Mouse (Mus musculus): ENCODE data around the gene Hmgb4.

Hmgb4 gene

DNA sequence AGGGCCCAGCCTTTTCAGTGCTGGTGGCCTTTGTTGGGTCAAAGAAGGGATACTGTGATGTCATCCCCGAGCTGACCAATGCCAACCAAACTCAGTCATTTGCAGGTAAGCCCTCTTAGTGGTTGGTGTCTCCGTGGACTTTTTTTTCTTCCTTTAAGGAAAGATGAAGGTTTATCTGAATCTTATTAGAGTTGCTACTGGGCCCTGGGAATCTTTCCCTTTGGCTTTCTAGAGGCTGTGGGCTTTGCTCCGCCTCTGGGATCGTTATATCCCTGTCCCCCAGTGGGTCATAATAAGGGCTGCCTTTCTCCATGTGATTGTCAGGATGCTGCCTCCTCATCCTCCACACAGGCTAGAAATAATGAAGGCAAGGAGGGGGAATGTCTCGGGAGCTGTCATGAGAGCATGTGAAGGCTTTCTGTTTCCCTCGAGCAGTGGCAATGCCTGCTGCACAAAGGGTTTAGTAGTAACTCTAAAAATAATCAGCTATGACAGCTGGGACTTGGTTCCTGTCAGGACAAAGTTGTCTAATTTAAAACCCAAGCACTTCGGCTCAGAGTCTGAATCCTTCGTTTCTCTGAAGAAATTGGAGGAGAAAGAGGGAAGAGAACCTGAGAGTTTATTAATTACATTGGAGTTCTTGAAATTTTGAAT lies at the start of gene Hmgb4:
TSS of gene Hmgb4 (minus strand) at position 51 of the 654 bp plus-strand sequence.
- in situ Hi-C loops (cut with MboI): no loop called here

DNA sequence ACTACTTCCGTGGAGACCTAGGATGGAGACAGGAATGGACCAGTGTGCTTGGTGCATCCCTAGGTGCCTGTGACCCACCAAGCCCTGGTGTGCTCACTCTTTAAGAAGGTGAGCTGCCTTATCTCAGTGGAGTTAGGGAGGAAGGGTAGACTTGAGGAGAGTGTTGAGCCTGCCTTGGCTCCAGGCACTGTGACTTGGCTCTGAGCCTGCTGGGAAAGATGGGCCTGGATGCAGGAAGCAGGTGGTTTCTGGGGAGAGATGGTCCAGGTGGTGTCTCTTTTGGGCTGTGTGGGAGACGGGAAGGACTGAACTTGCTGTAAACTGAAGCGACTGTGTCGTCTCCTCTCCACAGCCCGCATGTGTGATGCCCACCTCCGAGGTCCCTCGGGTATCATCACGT lies 45.3 kb upstream of the Hmgb4 start:
- in situ Hi-C loops (cut with MboI): no loop called here

DNA sequence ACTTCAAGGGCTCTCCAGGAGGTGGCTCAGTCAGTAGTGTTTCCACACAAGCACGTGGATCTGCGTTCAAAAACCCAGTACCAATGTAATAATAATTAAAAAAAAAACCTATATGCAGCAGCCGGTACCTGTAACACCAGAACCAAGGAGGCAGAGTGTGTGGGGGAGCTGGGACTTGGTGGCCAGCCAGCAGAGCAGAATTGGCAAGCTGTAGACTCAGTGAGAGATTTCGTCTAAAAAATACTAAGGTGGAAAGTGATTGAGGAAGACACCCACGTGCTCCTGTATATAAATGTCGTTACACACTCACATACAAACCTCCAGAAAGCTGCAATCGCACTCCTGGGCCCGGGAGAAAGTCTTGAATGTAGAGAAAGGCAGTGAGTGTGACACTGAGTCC lies 43.3 kb upstream of the Hmgb4 start:
- in situ Hi-C loops (cut with MboI): no loop called here

DNA sequence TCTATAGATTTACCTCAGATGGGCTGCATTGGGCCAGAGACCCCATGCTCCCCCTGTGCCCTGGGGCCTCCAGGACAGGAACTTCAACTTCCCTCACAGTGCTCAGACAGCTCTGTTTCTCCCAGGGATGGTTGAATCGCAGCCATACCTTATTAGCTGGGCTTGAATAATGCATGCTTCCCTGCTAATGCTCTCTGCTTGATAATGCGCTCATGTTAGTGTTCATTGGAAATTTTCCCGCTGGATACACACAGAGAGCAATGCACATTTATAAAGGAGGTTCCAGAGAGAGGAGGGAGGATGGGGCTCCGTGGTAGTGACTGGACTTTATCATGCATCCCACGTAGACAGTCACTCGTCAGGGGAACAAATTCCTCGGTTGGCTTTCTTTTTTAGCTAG lies 27.3 kb upstream of the Hmgb4 start:
- in situ Hi-C loops (cut with MboI): no loop called here

DNA sequence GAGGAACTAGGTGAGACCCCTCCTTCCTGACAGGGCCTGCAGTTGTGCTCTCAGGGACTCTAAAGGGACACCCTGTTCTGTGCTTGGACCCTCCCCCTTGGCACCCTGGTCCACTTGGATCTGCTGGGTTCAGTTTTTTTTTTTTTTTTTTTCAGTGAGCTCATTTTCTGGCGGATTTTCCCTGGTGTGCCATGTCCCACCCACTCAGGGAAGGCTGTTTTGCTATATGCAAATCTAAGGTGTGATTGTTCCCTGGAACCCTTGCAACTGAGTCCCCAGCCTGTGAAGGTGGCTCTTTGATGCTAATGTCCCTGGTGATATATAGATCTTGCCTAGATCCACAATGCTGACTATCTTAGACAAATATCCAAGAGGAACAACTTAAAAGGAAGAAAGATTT lies 24.3 kb upstream of the Hmgb4 start:
- in situ Hi-C loops (cut with MboI): no loop called here

DNA sequence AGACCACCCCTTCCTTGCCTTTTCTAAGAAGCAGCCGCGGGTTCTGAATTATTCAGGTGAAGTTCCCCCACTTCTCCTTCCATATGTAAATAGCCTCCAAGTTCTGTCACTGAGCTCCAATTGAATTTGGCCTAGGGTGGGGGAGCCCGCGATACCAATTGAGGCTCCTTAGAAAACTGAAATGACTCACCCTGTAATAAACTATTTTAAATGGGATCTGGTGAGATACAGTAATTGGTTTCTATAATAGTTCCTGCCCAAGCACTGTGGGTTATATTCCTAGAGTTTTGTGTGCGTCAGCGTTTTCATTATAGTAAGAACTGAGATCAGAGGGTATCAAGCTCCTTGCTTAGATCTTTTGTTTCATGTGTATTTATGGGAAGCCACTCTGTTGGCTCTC lies 14.8 kb upstream of the Hmgb4 start:
- in situ Hi-C loops (cut with MboI): no loop called here

DNA sequence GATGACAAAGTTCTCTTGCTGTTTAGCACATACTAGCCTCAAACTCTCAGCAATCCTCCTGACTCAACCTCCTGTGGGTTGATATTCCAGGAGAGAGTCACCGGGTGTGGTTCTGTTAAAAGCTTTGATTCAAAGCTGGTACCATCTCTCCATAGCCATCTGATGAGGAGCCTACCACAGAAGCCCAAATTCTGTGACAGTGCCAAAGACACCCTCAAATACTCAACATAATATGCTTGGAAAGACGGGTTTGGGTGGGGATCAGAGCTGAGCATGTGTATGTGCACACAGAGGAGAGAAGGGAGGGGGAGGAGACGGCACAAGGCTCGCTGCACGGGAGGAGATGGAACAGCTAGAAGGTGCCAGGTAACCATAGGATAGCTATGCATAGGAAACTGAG lies 14.4 kb upstream of the Hmgb4 start:
- in situ Hi-C loops (cut with MboI): no loop called here

DNA sequence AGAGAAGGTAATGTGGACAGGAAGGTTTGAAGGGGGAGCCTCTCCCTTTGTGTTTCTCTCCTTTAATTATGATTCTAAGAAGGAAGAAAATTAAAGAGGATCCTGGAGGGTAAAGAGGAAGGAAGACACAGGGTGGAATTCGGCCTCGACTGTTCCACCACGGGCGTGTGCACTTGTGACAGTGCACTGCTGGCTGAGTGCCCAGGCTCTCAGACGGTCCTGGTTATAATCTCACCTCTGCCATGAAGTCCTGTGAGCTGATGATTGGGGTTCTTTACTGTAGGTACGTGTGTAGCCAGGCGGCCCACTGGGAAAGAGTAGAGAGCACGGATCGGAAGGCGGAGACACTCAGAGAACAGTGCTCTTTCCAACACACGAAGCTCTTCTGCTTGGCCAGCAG lies 12.4 kb upstream of the Hmgb4 start:
- in situ Hi-C loops (cut with MboI): no loop called here

DNA sequence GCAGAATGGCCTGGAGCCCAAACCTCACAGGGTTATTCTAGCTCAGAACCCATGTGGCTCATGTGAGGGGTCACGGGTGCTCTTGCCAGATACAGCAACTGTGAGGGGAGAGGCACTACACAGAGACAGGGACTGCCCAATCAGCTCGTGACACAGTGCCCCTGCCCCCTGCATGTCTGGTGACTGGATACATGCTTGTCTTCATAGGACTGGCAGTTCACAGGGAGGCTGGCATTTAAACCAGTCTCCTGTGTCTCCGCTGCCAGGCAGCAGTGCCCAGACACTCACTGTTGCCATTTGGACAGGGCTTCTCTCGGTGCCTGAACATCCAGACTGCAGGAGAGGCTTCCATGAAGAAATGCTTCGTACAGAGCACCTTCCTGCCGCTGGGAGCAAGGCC lies 11.7 kb upstream of the Hmgb4 start:
- in situ Hi-C loops (cut with MboI): no loop called here

DNA sequence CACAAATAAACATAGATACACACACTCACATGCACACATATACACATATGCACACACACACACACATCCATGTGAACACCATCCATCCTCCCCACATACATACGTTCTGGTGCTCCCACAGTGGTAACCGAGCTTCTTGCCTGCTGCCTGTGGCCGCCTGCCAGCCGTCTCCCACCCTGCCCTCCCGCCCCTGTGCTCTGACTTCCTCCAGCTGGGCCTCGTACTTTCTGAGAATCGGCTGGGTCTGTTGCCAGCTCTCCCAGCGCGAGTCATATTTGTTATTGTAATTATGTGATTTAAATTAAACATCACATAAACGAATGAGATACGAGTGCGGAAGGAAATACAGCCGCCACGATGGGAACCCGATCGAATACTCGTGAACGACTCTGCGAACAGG lies 10.2 kb upstream of the Hmgb4 start:
- in situ Hi-C loops (cut with MboI): no loop called here

DNA sequence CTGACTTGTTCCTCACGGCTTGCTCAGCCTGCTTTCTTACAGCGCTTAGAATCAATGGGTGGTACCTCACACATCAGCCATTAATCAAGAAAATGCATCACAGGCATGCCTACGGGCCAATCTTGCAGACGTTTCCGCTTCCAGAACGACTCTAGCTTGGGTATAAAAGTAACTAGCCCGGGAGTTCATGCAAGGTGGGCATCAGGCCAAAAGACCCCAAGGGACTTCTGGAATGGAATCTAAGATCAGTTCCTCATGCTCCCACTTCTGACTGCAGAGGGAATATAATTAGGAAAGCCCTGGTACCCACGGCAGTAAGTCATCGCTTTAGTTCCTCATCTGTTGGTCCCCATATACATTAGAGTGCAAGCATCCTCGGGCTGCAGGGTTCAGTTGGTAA lies 9.4 kb upstream of the Hmgb4 start:
- in situ Hi-C loops (cut with MboI): no loop called here

DNA sequence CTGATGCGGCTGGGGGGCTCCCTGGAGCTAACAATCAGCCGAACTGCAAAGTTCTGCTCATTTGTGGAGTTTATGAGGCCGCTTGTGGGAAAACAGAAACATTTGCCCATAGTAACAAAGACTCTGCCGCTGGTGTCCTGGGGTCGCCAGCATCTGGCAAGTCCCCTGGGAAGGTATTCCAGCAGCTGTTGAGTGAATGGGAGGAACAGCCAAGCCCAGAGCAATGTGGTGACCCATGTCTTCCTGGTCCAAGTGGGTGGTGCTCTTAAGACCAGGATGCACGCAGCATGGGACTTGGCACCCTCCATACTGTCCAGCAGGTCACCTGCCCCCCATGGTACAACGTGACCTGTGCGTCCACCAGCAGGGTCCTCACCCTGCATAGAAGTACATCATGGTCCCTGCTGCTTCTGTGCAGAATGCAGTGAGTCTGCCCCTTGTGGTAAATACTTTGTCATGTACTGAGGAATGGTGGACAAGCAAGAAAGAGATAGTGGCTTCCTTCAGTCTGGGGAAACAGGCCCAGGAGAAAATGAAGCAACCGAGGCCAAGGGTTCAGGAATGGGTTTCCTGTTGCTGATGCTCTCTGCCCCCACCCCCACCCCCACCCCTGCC lies 8.6 kb upstream of the Hmgb4 start:
- in situ Hi-C loops (cut with MboI): no loop called here

DNA sequence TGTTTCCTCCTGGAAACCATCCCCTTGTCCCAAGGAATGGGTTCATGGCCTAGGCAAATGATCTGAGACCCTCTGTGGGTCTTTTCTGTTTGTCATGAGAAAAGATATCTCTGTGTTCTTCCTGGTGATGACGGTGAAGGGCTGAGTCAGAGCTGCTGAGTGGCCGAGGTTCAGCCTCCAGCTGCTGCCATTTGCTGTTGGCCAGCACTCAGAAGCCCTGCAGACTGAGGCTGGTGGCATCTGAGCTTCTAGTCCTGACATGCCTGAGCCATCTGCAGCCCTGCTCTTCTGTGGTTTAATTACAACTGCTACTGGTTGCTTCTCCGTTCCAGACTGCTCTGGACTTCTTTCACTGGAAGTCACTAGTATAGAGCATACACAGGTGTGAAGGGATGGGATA lies 4.6 kb upstream of the Hmgb4 start:
- in situ Hi-C loops (cut with MboI): no loop called here

DNA sequence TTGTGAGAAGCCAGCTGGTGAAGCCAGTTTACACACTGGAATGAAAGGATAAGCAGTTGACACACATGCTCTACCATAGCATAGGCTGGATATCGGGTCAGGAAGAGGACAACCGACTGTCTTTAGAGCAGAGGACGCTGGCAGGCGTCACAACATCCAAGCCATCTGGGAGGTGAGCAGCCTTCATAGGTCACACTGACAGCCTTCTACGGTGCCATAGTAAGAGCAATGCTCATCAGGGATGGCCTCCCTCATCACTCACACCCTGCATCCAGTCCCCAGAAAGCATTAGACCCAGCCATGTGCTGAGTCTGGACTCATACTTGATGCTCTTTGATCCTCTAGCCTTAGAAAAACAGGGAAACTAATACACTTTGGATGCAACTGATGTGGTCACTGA lies 3.7 kb upstream of the Hmgb4 start:
- in situ Hi-C loops (cut with MboI): no loop called here

DNA sequence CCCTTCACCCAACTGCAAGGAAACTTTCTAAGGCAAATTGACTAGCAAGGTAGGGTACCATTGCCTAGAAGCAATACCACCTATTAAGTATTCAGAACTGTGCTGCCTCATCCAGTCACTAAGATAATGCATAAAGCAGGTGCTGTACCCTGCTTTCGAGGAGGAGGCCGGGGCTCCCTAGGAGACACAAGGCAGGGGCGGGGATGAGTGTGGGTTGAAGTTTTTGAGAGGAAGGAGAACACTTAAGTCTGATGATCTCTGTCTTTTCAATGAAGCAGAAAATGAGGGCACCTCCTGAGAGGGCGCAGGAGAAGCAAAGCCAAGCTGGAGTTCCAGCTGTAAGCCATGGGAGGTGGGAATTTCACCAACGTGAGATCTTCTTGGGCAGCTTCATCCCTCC lies 1.5 kb downstream of the Hmgb4 start:
- in situ Hi-C loops (cut with MboI): no loop called here

DNA sequence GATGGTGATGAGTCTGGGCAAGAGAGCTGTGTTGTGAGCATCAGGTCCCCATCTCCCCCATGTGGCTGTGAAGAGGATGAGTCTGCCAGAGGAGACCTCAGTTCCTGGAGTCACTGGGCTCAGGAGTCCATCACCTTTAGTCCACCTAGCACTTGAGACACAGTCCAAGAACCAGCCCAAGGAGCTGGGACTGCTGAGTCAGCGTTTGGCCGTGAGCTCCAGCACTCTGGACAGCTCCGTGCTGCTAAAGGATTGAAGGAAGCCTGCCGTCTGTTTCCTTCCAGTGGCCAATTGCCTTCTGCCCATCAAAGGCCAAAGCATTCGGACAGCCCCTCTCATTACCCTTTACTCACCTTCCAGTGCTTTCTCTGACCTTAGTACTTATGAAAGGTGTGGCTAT lies 12.1 kb downstream of the Hmgb4 start:
- in situ Hi-C loops (cut with MboI): no loop called here

DNA sequence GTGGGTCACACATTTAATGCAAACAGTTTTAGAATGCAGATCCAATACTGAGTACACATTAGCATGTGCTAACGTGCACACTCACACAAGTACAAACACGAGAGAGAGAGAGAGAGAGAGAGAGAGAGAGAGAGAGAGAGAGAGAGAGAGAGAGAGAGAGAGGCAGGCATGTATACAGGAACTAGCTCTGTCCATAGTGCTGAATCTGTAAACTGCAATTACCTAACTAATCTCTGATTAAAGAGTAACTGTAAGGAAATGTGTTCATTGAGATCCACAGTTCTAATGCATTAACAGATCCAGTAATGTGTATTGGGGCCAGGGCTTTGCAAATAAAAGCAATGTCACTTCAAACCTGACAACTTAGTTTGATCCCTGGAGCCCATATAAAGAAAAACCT lies 15.6 kb downstream of the Hmgb4 start:
- in situ Hi-C loops (cut with MboI): no loop called here

DNA sequence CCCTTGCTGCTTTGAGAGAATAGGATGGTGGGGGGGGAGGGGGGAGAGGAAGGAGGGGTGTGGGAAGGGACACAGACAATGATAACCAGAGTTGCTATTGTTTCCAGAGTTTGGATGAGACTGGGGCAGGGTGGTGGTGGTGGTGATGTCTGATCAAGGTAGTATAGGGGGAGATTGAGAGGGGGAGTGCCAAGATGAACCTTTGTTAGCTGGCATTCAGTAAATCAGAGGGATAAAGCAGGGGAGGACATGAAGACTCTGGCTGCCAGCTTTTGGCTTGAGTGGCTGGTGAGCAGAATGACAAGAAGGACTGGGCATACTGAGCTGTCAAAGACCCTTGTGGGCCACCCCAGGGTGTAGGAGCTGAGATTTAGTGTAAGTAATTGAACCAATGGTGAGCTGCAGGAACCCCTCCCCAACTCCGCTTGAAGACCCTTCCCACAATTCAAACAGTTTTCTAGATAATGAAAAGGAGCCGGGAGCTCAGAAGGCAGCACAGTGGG lies 18.9 kb downstream of the Hmgb4 start:
- in situ Hi-C loops (cut with MboI): no loop called here

DNA sequence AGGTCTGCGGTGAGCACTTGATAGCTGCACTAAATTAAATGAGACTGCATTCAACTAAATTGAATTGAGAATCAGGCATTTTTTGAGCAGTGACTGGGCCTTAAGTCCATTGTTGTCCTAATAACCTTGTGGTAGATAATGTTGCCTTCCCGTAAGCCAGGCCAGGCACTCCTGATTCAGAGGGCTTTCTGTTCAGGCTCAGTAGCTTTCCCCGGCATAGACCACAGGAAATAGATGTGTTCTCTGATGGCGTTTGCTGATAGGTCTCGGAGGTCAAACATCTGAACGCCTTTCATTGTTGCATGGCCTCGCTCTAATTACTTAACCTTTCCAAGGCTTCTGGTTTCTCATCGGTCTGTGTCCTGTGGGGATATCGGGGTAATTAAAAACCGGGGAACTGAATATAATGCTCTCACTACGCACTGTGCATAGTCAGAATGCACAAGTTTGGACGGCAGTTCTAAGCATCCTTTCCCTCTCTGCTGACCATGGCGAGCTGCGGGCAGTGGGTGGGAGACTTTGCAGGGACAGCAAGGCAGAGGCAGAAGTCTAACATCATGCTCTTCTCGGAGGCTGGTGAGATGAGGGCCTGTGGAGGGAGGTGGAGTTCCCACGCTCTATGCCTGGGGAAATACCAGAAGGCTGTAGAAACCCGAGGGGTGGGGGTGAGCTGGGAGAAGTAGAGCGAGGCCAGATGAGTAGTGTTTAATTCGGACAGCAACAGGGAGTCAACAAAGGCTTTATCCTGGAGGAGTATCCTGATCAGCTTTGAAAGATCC lies 19.5 kb downstream of the Hmgb4 start:
- in situ Hi-C loops (cut with MboI): no loop called here

DNA sequence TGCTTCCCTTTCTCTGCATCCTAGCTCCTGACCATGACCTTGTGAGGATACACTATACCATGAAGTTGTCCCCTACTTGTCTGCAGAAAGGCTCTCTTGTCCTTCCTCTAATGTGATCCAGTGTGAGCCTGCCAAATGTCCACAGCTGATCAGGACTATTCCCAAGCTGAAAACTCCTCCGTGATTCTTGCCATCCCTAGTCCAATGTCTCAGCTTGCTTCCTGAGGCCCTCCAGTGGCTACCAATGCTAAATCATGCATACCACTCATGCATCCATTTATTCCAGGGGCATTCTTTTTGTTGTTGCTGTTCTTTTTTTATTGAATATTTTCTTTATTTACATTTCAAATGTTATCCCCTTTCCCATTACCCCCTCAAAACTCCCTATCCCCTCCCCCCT lies 21.6 kb downstream of the Hmgb4 start:
- in situ Hi-C loops (cut with MboI): no loop called here

DNA sequence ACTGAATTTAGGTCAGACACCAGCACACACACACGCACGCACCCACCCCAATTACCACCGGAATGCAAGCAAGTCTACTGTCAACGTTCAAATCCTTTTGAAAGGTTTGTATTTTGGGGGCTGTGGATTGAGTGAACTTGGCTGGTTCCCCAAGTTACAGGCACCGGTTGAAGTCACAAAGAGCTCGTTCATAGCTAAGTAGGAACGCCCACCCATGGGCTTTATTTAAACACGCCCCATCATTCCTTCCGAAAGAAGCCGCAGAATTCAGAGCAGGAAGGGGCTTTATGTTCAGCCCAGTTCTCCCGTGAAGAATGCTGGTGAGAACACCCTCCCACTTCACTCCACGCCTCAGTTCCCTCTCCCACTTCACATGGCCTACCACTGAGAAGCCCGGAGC lies 27.3 kb downstream of the Hmgb4 start:
- in situ Hi-C loops (cut with MboI): no loop called here

DNA sequence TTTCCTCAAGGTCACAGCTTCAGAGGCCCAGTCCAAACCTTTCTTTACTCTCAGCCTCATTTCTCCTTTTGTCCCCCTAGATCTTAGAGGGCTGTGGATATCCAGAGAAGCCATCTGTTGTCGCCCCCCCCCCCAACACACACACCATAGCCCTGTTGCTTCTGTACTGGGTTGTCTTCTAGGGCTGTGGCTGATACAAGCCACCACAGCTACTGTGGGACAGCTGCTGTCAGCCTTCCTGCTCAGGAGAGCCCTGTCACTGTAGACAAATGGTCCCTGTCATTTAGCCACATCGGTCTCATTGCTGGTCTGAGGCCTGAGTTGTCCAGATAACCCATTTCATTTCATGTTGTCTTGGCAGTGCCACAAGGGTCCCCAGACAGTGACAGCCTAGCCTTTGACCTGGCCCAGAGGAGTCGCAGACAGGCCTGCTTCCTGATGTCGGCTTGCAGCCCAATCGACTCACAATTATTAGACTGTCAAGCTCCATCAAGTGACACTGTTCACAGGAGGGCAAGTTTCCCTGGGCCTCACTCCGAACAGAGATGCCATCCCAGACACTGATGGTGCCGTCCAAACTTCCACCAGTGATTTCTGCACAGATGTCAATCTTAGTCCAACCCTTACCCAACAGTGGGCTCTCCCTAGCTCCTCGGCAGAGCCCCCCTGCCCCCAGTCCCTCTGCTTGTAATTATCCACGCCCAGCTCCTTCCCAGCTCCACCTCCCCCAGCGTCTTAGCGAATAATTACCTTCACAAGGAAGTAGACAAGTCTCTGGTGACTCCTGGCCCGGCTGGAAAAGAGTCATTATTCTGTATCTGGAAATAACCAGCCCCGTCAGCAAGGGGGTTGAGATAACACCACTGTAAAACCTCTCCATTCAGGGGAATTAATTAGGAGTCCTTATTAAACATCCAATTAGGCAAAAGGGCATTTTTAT lies 33.1 kb downstream of the Hmgb4 start:
- in situ Hi-C loops (cut with MboI): no loop called here
